Mouse (Mus musculus): ENCODE data around the gene Mkrn3. TPM values are rescaled to one million over a fixed set of nuclear protein-coding genes. Genes with fewer than 3 reads are reported as not detected.

Gene Mkrn3
- total RNA-seq, 2 experiments from 2014 or later, result 0.14 to 0.17 TPM

DNA sequence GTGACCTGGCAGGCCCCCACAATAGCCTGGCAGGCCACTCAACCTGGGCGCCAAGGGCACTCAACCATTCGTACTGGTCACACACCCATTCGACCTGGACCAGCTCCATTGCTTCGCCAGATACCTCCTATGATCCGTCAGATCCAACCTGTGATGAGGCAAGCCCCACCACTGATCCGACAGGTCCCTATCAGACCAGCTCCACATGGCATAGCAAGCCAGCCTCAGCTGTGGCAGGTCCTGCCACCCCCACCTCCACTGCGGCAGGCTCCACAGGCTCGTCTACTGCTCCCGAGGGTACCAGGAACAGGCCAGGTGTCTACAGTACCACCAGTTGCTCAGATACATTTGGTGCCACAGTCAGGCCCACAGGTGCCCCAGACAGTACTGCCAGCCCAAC is 41.4 kb downstream of the Mkrn3 start:
- no peak for DNase-seq (ENCODE audit: low spot score)

DNA sequence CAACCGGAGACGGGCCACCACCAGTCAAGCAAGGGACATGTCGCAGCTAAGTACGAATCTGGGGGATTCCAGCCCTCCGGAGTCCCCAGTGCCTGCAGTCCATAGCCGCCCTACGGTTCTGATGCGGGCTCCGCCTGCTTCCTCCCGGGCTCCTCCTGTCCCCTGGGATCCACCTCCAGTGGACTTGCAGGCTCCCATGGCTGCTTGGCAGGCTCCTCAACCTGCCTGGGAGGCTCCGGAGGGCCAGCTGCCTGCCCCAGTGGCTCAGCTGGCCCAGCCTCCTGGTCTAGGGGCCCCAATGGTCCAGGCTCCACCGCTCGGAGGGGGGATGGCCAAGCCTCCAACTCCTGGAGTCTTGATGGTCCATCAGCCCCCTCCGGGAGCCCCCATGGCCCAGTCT is 42.6 kb downstream of the Mkrn3 start:
- no peak for DNase-seq (ENCODE audit: low spot score)

DNA sequence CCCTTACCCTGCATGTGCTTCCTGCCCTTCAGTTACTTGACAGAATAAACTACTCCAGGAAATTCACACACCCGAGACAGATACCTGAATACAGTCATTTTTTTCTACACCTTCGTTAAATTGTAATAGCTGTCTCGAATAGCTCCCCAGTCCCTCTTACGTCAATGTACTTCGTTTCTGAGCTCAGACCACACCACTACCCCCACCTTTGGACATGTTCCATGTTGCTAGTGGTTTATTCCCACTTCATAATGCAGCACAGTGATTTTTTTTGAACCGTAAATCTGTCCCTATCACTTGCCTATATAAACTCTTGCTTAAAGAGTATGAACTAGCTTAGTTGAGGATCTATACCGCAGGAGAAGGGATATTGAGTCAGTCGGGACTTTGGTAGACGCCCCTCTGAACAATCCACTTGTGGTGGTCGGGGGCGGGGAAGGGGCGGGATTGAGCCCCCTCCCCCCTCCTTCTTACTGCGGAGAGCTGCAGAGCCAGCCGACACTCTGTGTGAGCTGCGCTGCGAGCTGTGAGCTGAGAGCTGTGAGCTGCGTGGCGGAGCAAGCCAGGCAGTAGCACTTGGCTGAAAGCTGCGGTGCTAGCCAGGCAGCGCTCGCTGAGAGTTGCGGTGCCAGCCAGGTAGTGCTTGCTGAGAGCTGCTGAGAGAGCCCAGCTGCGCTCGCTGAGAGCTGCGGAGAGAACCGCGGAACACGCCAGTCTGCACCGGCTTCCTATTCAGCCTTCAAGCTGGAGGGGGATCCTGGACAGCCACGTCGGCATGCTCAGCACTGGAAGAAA is 43.2 kb downstream of the Mkrn3 start, which contains the start of gene Magel2:
TSS of gene Magel2 (plus strand) at position 501 of the 795 bp plus-strand sequence.
- no peak for DNase-seq (ENCODE audit: low spot score)

DNA sequence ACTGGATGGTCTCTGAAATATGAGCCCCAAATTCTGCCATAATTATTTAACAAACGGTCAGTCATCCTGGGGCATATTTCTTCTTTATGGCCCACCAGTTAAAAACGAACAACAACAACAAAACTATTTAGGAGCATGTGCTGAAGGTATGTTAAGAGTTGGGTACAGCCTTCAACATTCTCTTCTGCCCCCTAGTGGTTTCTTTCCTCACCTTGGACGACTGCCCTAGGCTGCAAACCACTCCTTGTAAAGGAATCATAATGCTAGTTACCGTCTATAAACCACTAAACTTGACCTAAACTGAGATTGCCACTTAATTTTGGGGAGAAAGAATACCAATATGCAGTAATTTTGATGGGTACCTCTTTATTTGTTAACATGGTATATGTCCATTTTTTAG is 44.3 kb downstream of the Mkrn3 start:
- no peak for DNase-seq (ENCODE audit: low spot score)

Other genes with a start within 250 kb of the Mkrn3 start
- gene Ndn, start 73.6 kb downstream of the Mkrn3 start, total RNA-seq (2021), result 1 to 10 TPM; 2.2 to 2.8 TPM
- not detected for gene Magel2, start 43.1 kb downstream of the Mkrn3 start, total RNA-seq (2021)
- gene Peg12, start 44.4 kb upstream of the Mkrn3 start, total RNA-seq (2021), result under 1 TPM; 0.27 to 0.45 TPM

Measured in gastrocnemius, adult 18-20 months (tissue).